Mouse (Mus musculus): ENCODE results near the gene Krt80. TPM values are rescaled to one million over a fixed set of nuclear protein-coding genes. Genes with fewer than 3 reads are reported as not detected.

The Krt80 gene
- polyA plus RNA-seq, 1 experiment = 1.1 TPM

DNA sequence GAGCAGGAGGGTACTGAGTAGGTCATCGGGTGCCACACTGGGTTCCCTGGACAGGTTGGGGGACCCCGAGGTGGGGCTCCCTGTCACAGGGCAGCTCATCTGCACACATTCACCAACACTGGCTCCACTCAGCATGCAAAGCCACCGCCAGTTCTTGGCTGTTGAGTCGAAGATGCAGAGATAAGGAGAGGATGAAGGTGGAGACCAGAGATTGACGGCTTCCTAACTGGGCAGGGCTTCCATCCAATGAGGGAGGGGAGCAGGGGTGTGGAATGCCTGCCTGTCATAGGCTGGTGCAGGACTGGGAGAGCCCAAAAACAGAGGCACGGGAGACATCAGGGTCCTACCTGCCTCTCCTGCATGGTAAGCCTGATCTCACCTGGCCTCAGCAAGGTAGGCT lies 5.5 kb downstream of the Krt80 start:
- Histone ChIP-seq H3K9me3 (replicated peaks; ENCODE audit: control insufficient read depth, insufficient read depth, low read length, poor library complexity, severe bottlenecking) (no peaks in the 10 kb centered on the region), H3K4me1 (ENCODE audit: control insufficient read depth, insufficient read depth, low read length) (no peaks in the 10 kb centered on the region), H3K27me3 (ENCODE audit: control insufficient read depth, insufficient read depth, low read length, poor library complexity, severe bottlenecking) (no peaks in the 10 kb centered on the region), H3K36me3 (ENCODE audit: control insufficient read depth, insufficient read depth, low read length, poor library complexity, severe bottlenecking) (no peaks in the 10 kb centered on the region), H3K27ac (ENCODE audit: insufficient read depth, low read length) (no peak overlapping the region), H3K9ac (ENCODE audit: low read depth, poor library complexity, severe bottlenecking) (no peak overlapping the region), H3K4me3 (ENCODE audit: low read depth, low read length) (no peak overlapping the region)
- TF ChIP-seq CTCF (IDR thresholded peaks at IDR 0.05; ENCODE audit: low read depth, low read length) (no peak), POLR2A (IDR thresholded peaks at IDR 0.05; ENCODE audit: insufficient read depth, low read length) (no peak), EP300 (IDR thresholded peaks at IDR 0.05; ENCODE audit: insufficient read depth, low read depth, low read length) (no peak)

DNA sequence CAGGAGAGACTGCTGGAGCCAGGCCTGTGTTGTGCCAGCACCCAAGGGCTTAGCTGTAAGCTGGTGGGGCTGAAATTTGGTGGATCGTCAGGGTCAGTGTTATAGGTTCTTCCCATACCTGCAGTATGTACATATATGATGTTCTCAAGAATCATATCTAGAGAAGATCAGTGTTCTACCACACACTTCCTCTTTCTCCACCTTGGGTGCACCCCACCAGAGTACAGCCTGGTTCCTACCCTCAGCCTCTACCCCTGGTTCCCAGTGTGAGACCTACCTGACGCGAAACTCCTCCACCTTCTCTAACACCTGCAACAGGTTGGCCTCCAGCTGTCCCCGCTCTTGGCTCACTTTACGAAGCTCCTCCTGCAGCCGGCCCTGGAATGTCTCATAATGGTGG lies 6.0 kb downstream of the Krt80 start:
- Histone ChIP-seq H3K4me1 (ENCODE audit: control insufficient read depth, insufficient read depth, low read length) (no peaks in the 10 kb centered on the region), H3K9ac (ENCODE audit: low read depth, poor library complexity, severe bottlenecking) (no peak overlapping the region), H3K27me3 (ENCODE audit: control insufficient read depth, insufficient read depth, low read length, poor library complexity, severe bottlenecking) (no peaks in the 10 kb centered on the region), H3K9me3 (replicated peaks; ENCODE audit: control insufficient read depth, insufficient read depth, low read length, poor library complexity, severe bottlenecking) (no peaks in the 10 kb centered on the region), H3K4me3 (ENCODE audit: low read depth, low read length) (no peak overlapping the region), H3K27ac (ENCODE audit: insufficient read depth, low read length) (no peak overlapping the region), H3K36me3 (ENCODE audit: control insufficient read depth, insufficient read depth, low read length, poor library complexity, severe bottlenecking) (no peaks in the 10 kb centered on the region)
- TF ChIP-seq CTCF (IDR thresholded peaks at IDR 0.05; ENCODE audit: low read depth, low read length) (no peak), EP300 (IDR thresholded peaks at IDR 0.05; ENCODE audit: insufficient read depth, low read depth, low read length) (no peak)

- no peak overlapping the region for H3K9ac ChIP-seq (ENCODE audit: low read depth, poor library complexity, severe bottlenecking)
- no peaks in the 10 kb centered on the region for H3K4me1 ChIP-seq (ENCODE audit: control insufficient read depth, insufficient read depth, low read length)
- H3K36me3 ChIP-seq (ENCODE audit: control insufficient read depth, insufficient read depth, low read length, poor library complexity, severe bottlenecking) = no peaks in the 10 kb centered on the region
- H3K27ac ChIP-seq (ENCODE audit: insufficient read depth, low read length) = no peak overlapping the region
- TF ChIP-seq EP300 (IDR thresholded peaks at IDR 0.05; ENCODE audit: insufficient read depth, low read depth, low read length) (no peak), CTCF (IDR thresholded peaks at IDR 0.05; ENCODE audit: low read depth, low read length) (no peak), POLR2A (IDR thresholded peaks at IDR 0.05; ENCODE audit: insufficient read depth, low read length) (no peak)
- H3K9me3 ChIP-seq (replicated peaks; ENCODE audit: control insufficient read depth, insufficient read depth, low read length, poor library complexity, severe bottlenecking) = no peaks in the 10 kb centered on the region
- H3K4me3 ChIP-seq (ENCODE audit: low read depth, low read length) = no peak overlapping the region
- H3K27me3 ChIP-seq (ENCODE audit: control insufficient read depth, insufficient read depth, low read length, poor library complexity, severe bottlenecking) = no peaks in the 10 kb centered on the region
These were observed 7.5 kb downstream of the Krt80 start for GRCm38 (mm10) chr15:101362393-101363010.

- no peak overlapping the region for H3K4me3 ChIP-seq (ENCODE audit: low read depth, low read length)
- H3K9me3 ChIP-seq (replicated peaks; ENCODE audit: control insufficient read depth, insufficient read depth, low read length, poor library complexity, severe bottlenecking) = no peaks in the 10 kb centered on the region
- no peak for TF ChIP-seq POLR2A (IDR thresholded peaks at IDR 0.05; ENCODE audit: insufficient read depth, low read length)
- no peak for TF ChIP-seq EP300 (IDR thresholded peaks at IDR 0.05; ENCODE audit: insufficient read depth, low read depth, low read length)
- no peak for TF ChIP-seq CTCF (IDR thresholded peaks at IDR 0.05; ENCODE audit: low read depth, low read length)
- H3K4me1 ChIP-seq (ENCODE audit: control insufficient read depth, insufficient read depth, low read length) = no peaks in the 10 kb centered on the region
- H3K27me3 ChIP-seq (ENCODE audit: control insufficient read depth, insufficient read depth, low read length, poor library complexity, severe bottlenecking) = no peaks in the 10 kb centered on the region
- no peak overlapping the region for H3K27ac ChIP-seq (ENCODE audit: insufficient read depth, low read length)
- no peaks in the 10 kb centered on the region for H3K36me3 ChIP-seq (ENCODE audit: control insufficient read depth, insufficient read depth, low read length, poor library complexity, severe bottlenecking)
- H3K9ac ChIP-seq (ENCODE audit: low read depth, poor library complexity, severe bottlenecking) = no peak overlapping the region
These were observed 14.6 kb downstream of the Krt80 start for GRCm38 (mm10) chr15:101355382-101355786.

- Histone ChIP-seq H3K4me1 (ENCODE audit: control insufficient read depth, insufficient read depth, low read length) (no peaks in the 10 kb centered on the region), H3K9me3 (replicated peaks; ENCODE audit: control insufficient read depth, insufficient read depth, low read length, poor library complexity, severe bottlenecking) (no peaks in the 10 kb centered on the region), H3K9ac (ENCODE audit: low read depth, poor library complexity, severe bottlenecking) (no peak overlapping the region), H3K27ac (ENCODE audit: insufficient read depth, low read length) (no peak overlapping the region), H3K27me3 (ENCODE audit: control insufficient read depth, insufficient read depth, low read length, poor library complexity, severe bottlenecking) (no peaks in the 10 kb centered on the region), H3K4me3 (ENCODE audit: low read depth, low read length) (no peak overlapping the region), H3K36me3 (ENCODE audit: control insufficient read depth, insufficient read depth, low read length, poor library complexity, severe bottlenecking) (no peaks in the 10 kb centered on the region)
- TF ChIP-seq CTCF (IDR thresholded peaks at IDR 0.05; ENCODE audit: low read depth, low read length) (no peak), POLR2A (IDR thresholded peaks at IDR 0.05; ENCODE audit: insufficient read depth, low read length) (no peak), EP300 (IDR thresholded peaks at IDR 0.05; ENCODE audit: insufficient read depth, low read depth, low read length) (no peak)
These were observed 17.1 kb downstream of the Krt80 start for GRCm38 (mm10) chr15:101352706-101353465.

- H3K36me3 ChIP-seq (ENCODE audit: control insufficient read depth, insufficient read depth, low read length, poor library complexity, severe bottlenecking) = no peaks in the 10 kb centered on the region
- TF ChIP-seq EP300 (IDR thresholded peaks at IDR 0.05; ENCODE audit: insufficient read depth, low read depth, low read length) (no peak), CTCF (IDR thresholded peaks at IDR 0.05; ENCODE audit: low read depth, low read length) (no peak), POLR2A (IDR thresholded peaks at IDR 0.05; ENCODE audit: insufficient read depth, low read length) (no peak)
- no peaks in the 10 kb centered on the region for H3K27me3 ChIP-seq (ENCODE audit: control insufficient read depth, insufficient read depth, low read length, poor library complexity, severe bottlenecking)
- no peak overlapping the region for H3K4me3 ChIP-seq (ENCODE audit: low read depth, low read length)
- H3K4me1 ChIP-seq (ENCODE audit: control insufficient read depth, insufficient read depth, low read length) = no peaks in the 10 kb centered on the region
- H3K9me3 ChIP-seq (replicated peaks; ENCODE audit: control insufficient read depth, insufficient read depth, low read length, poor library complexity, severe bottlenecking) = no peaks in the 10 kb centered on the region
- H3K27ac ChIP-seq (ENCODE audit: insufficient read depth, low read length) = no peak overlapping the region
- no peak overlapping the region for H3K9ac ChIP-seq (ENCODE audit: low read depth, poor library complexity, severe bottlenecking)
These were observed 17.9 kb downstream of the Krt80 start for GRCm38 (mm10) chr15:101352047-101352446.
